Mouse (Mus musculus): ENCODE results near the gene Glipr1l1.

GRCm38 (mm10) chr10:112083157-112083556 lies 23.2 kb downstream of the Glipr1l1 start, which contains the start of gene Glipr1l2:
- TF ChIP-seq CTCF (IDR thresholded peaks at IDR 0.05; ENCODE audit: low read depth, low read length) (no peak), POLR2A (IDR thresholded peaks at IDR 0.05; ENCODE audit: insufficient read depth, low read length) (no peak)
